Mouse (Mus musculus) embryonic fibroblast, embryonic 13.5 days (primary cell): ENCODE results near the gene Micu2.

Experiments used
- CTCF ChIP-seq: IDR thresholded peaks from 2 replicates; pipeline ENCODE4 v1.5.1; 2011; ENCODE audit warnings: mild to moderate bottlenecking, control low read depth, low read length, moderate library complexity, borderline replicate concordance; ENCODE audit not compliant: insufficient read depth
- POLR2A ChIP-seq: IDR thresholded peaks from 2 replicates; pipeline ENCODE4 v1.6.1; 2011; ENCODE audit warnings: low read depth, mild to moderate bottlenecking, control low read depth, low read length, moderate library complexity

- TF ChIP-seq POLR2A (no peak), CTCF (no peak; the same call in 1 of the 2 replicates)
Observed at GRCm38 (mm10) chr14:57881793-57882192, 117.3 kb downstream of the Micu2 start.
